Comparison of ENCODE assay signal across 13 mouse cellular contexts in genomic region chr7:119985279-119985912, GRCm38 (mm10).
DNase-seq lines count a peak whose midpoint lies in the region; ATAC-seq and TF ChIP-seq lines count a peak whose summit lies in the region.
"Had no signal": no experiment of that assay in that cellular context is flagged by ENCODE, and none has a peak within 500 bp of the region (broad histone marks: within the 10 kb centered on the region; RNA-seq: fewer than 3 reads in every experiment).

No protein-coding gene starts in this region.

- peak; percentile 88 for DNase-seq in heart, adult 11 months
- peak; percentile 79 for DNase-seq in Muller cell, postnatal 12 days (ENCODE audit: inconsistent ontology term)
- peak; percentile 59 for DNase-seq in brain, embryonic 14.5 days (ENCODE audit: low read depth)
- DNase-seq in layer of hippocampus, adult 18-20 months (ENCODE audit: low spot score in 2 of 2): peak; percentile 59 to 84
- DNase-seq in retina, postnatal 1 day: no peak
- DNase-seq in frontal cortex, postnatal 14 days (ENCODE audit: low spot score in 2 of 2): no peak
- DNase-seq: kidney, adult 2 months; liver, embryonic 13.5 days; thymus, postnatal 4 days had no signal

- no peaks in the 10 kb centered on the region for H3K27me3 ChIP-seq in heart, embryonic 11.5 days (ENCODE audit: control insufficient read depth, insufficient read depth, low read length)
- H3K27me3 ChIP-seq: forebrain, embryonic 15.5 days; hindbrain, embryonic 12.5 days; liver, embryonic 13.5 days had no signal

- H3K4me2 ChIP-seq in heart, embryonic 11.5 days: no peak overlapping the region
- H3K4me2 ChIP-seq: forebrain, embryonic 15.5 days; hindbrain, embryonic 12.5 days; liver, embryonic 13.5 days had no signal

- no peaks in the 10 kb centered on the region for H3K9me3 ChIP-seq in heart, embryonic 11.5 days (replicated peaks; ENCODE audit: control insufficient read depth, low read length)
- H3K9me3 ChIP-seq: embryonic facial prominence, embryonic 10.5 days; forebrain, embryonic 15.5 days; hindbrain, embryonic 12.5 days; liver, embryonic 13.5 days had no signal

- H3K27ac ChIP-seq in heart, embryonic 11.5 days (ENCODE audit: low read depth, low read length): no peak overlapping the region
- H3K27ac ChIP-seq: embryonic facial prominence, embryonic 10.5 days; forebrain, embryonic 15.5 days; hindbrain, embryonic 12.5 days; liver, embryonic 13.5 days had no signal

- H3K4me1 ChIP-seq in heart, embryonic 11.5 days (ENCODE audit: control insufficient read depth, insufficient read depth, low read length): no peaks in the 10 kb centered on the region
- H3K4me1 ChIP-seq: embryonic facial prominence, embryonic 10.5 days; forebrain, embryonic 15.5 days; hindbrain, embryonic 12.5 days; liver, embryonic 13.5 days had no signal

- no peak for ATAC-seq in heart, embryonic 11.5 days (replicated peaks; ENCODE audit: insufficient number of reproducible peaks, low FRiP score, low TSS enrichment)
- ATAC-seq: forebrain, embryonic 15.5 days had no signal

- no peak overlapping the region for H3K9ac ChIP-seq in heart, embryonic 11.5 days (ENCODE audit: low read depth, low read length)
- H3K9ac ChIP-seq: forebrain, embryonic 15.5 days; hindbrain, embryonic 12.5 days; liver, embryonic 13.5 days had no signal

- no peaks in the 10 kb centered on the region for H3K36me3 ChIP-seq in heart, embryonic 11.5 days (ENCODE audit: control insufficient read depth, insufficient read depth, low read length)
- H3K36me3 ChIP-seq: embryonic facial prominence, embryonic 10.5 days; forebrain, embryonic 15.5 days; hindbrain, embryonic 12.5 days; liver, embryonic 13.5 days had no signal

- no peak for TF ChIP-seq POLR2A in brain, embryonic 14.5 days (IDR thresholded peaks at IDR 0.05; ENCODE audit: borderline replicate concordance, extremely low read depth, insufficient read depth, insufficient read length, poor library complexity, severe bottlenecking)

- 54% methylated on average over 3 of the region's 3 CpGs for WGBS in heart, embryonic 11.5 days (ENCODE audit: insufficient replicate concordance)

- H3K4me3 ChIP-seq in heart, embryonic 11.5 days (ENCODE audit: low read depth, low read length): no peak overlapping the region
- H3K4me3 ChIP-seq: embryonic facial prominence, embryonic 10.5 days; forebrain, embryonic 15.5 days; hindbrain, embryonic 12.5 days; liver, embryonic 13.5 days had no signal

- TF ChIP-seq CTCF in brain, embryonic 14.5 days (IDR thresholded peaks at IDR 0.05; ENCODE audit: borderline replicate concordance, extremely low read depth, insufficient read depth, insufficient read length): no peak

Comparison
In these comparisons a context has a peak if more than half of its experiments do, and no peak if none do; other contexts are left out.
1. DNase-seq: peak in heart, adult 11 months (single experiment), Muller cell, postnatal 12 days (single experiment), brain, embryonic 14.5 days (single experiment) and layer of hippocampus, adult 18-20 months (2 of 2); none in retina, postnatal 1 day (single experiment) and frontal cortex, postnatal 14 days (0 of 2).